Mouse (Mus musculus) intestine, postnatal 0 days (tissue): ENCODE data around the gene Olfr229. TPM values are rescaled to one million over a fixed set of nuclear protein-coding genes. Genes with fewer than 3 reads are reported as not detected.
"Not testable (repeated sequence)": the region's sequence is repeated elsewhere in the genome, so short reads cannot be mapped to it uniquely, and the experiment has no call there.

Experiments used
- ATAC-seq: fragments of 200-750 bp; cut with Nextera tagmentation; 2 replicates; pipeline ENCODE4 v1.8.0; 2017; ENCODE audit warnings: mild to moderate bottlenecking, moderate TSS enrichment, moderate library complexity
- H3K27ac ChIP-seq: fragments of 300-500 bp; sonication (generic); 2 replicates; pipeline ENCODE4 v1.5.1; 2014; ENCODE audit warnings: mild to moderate bottlenecking, low read depth, low read length, moderate library complexity
- H3K27me3 ChIP-seq: fragments of 300-500 bp; sonication (generic); replicated peaks from 2 replicates; pipeline ENCODE4 v1.6.1; 2014; ENCODE audit warnings: low read length, mixed read lengths; ENCODE audit not compliant: control insufficient read depth, insufficient read depth
- H3K36me3 ChIP-seq: fragments of 300-500 bp; sonication (generic); 2 replicates; pipeline ENCODE4 v1.6.1; 2014; ENCODE audit warnings: mild to moderate bottlenecking, moderate library complexity; ENCODE audit not compliant: control insufficient read depth, insufficient read depth
- H3K4me1 ChIP-seq: fragments of 300-500 bp; sonication (generic); replicated peaks from 2 replicates; pipeline ENCODE4 v1.6.1; 2014; ENCODE audit warnings: antibody characterized with exemption, low read length, mixed read lengths; ENCODE audit not compliant: control insufficient read depth, insufficient read depth
- H3K4me2 ChIP-seq: fragments of 300-500 bp; sonication (generic); replicated peaks from 2 replicates; pipeline ENCODE4 v1.6.1; 2014; ENCODE audit warnings: low read depth, mild to moderate bottlenecking, moderate library complexity
- H3K4me3 ChIP-seq: fragments of 300-500 bp; sonication (generic); 2 replicates; pipeline ENCODE4 v1.5.1; 2014; ENCODE audit warnings: low read depth, low read length
- H3K9ac ChIP-seq: fragments of 300-500 bp; sonication (generic); 2 replicates; pipeline ENCODE4 v1.6.1; 2014; ENCODE audit warnings: mild to moderate bottlenecking, low read depth, low read length
- H3K9me3 ChIP-seq: fragments of 300-500 bp; sonication (generic); 2 replicates; pipeline ENCODE4 v1.6.1; 2016; ENCODE audit warnings: mixed run types; ENCODE audit not compliant: control insufficient read depth
- CTCF ChIP-seq: sonication (generic); IDR thresholded peaks from 2 replicates; pipeline ENCODE4 v1.5.1; 2016; ENCODE audit warnings: low read depth, mild to moderate bottlenecking, control low read depth, antibody characterized with exemption, moderate library complexity
- WGBS: fragments of 180-500 bp; shearing (Covaris S2); extraction: QIAGEN DNeasy Blood & Tissue Kit; methylation state at CpG from one replicate; pipeline ENCODE4 v1.1.7; 2014; 5-methylcytosine and 5-hydroxymethylcytosine counted together
- polyA plus RNA-seq: library from polyadenylated mRNA; unstranded; fragments of >200 nt; fragmentation: Nextera tagmentation; extraction: Ambion mirVana; gene quantifications from 2 replicates; pipeline ENCODE4 v1.2.1, GENCODE M21; 2015

Gene Olfr229
- polyA plus RNA-seq, 1 experiment from 2014 or later = not detected

DNA sequence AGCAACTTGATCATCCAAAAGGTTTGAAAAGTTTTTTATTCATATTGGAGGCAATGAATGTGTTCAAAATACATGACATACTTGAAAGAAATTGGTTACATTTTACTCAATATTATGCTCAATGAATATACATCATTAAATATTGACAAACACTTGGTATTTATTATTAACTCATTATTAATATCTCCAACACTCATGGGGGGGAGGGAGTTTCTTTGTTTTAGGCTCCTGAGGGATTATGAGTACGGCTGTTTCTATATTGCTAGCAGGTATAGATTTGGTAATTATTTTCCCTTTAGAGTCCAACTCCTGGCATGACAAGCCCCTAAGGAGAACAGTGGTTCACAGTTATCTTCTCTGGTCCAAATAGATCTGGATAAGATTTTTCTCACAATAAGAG, 30.1 kb downstream of the Olfr229 start, which contains the start of gene Olfr974:
Gene Olfr974, plus strand, starts transcription at position 301 of the 400 bp plus-strand sequence.
- Histone ChIP-seq H3K4me1 (no peaks in the 10 kb centered on the region), H3K27me3 (no peaks in the 10 kb centered on the region), H3K4me3 (no peak within 1 kb of the TSS), H3K27ac (no peak within 1 kb of the TSS), H3K4me2 (no peak within 1 kb of the TSS), H3K9me3 (no peaks in the 10 kb centered on the region), H3K9ac (no peak within 1 kb of the TSS), H3K36me3 (no peaks in the 10 kb centered on the region)
- TF ChIP-seq CTCF = no peak
- WGBS = 80% methylated on average over 1 of the region's 1 CpGs
- no peak for ATAC-seq

DNA sequence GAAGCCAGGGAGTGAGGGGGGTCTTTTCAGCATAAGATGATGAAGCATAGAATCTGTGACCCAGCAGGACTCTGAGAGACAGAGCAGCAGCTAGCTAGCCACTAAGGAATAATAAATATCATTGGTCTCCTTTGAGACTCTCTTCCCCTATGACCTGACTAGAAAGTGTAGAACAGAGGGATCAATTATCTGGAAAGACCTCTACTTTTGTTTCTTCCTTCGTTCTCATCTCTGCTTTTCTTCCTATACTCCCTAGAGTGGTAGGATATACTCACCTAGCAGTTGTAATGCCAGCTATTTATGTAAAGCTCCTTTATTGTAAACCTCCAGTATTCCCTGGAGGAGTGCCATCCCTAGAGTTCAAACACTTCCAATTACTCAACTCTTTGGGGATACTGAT, 44.8 kb downstream of the Olfr229 start, which contains the start of gene Olfr975:
Gene Olfr975, minus strand, starts transcription at position 101 of the 400 bp plus-strand sequence.
- H3K36me3 ChIP-seq = no peaks in the 10 kb centered on the region
- ATAC-seq = no peak
- H3K4me1 ChIP-seq = no peaks in the 10 kb centered on the region
- no peak within 1 kb of the TSS for H3K4me2 ChIP-seq
- H3K9ac ChIP-seq = no peak within 1 kb of the TSS
- 66% methylated on average over 1 of the region's 1 CpGs for WGBS
- H3K4me3 ChIP-seq = no peak within 1 kb of the TSS
- H3K9me3 ChIP-seq = no peaks in the 10 kb centered on the region
- no peak for TF ChIP-seq CTCF
- H3K27ac ChIP-seq = no peak within 1 kb of the TSS
- no peaks in the 10 kb centered on the region for H3K27me3 ChIP-seq

DNA sequence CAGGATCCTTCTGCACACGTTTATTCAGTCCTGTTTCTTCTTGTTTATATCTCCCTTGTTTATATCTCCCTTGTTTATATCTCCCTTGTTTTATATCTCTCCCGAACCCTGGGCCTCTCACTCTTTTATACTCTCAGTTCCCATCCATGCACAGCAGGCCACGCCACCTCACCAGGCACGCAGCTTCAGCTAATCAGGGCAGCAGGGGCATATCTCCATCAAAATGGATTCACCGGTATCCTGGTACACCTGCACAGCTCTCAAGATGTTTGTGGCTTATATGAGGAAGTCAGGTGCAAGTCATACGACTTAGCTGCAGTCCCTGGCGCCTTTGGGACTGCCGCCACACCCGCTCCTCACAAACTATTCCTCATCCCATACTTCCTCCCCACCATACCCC, 53.9 kb downstream of the Olfr229 start, which contains the start of gene Olfr976:
Gene Olfr976, minus strand, starts transcription at position 101 of the 400 bp plus-strand sequence.
- 68% methylated on average over 6 of the region's 9 CpGs for WGBS
- H3K36me3 ChIP-seq, ATAC-seq: not testable (repeated sequence)

More for the DNA sequence above, 53.9 kb downstream of the Olfr229 start, which contains the start of gene Olfr976:
- H3K9ac ChIP-seq, H3K27me3 ChIP-seq, H3K4me2 ChIP-seq, H3K27ac ChIP-seq, H3K4me3 ChIP-seq, H3K9me3 ChIP-seq, H3K4me1 ChIP-seq: not testable (repeated sequence)

Other genes with a start within 250 kb of the Olfr229 start
- not detected in 2 replicates for gene Olfr963, start 240.1 kb upstream of the Olfr229 start, polyA plus RNA-seq
- gene Olfr149, start 200.2 kb upstream of the Olfr229 start, polyA plus RNA-seq = not detected in 2 replicates
- gene Olfr965, start 196.0 kb upstream of the Olfr229 start, polyA plus RNA-seq = not detected in 2 replicates
- not detected in 2 replicates for gene Olfr150, start 176.4 kb upstream of the Olfr229 start, polyA plus RNA-seq
- not detected in 2 replicates for gene Olfr967, start 161.1 kb upstream of the Olfr229 start, polyA plus RNA-seq
- not detected in 2 replicates for gene Olfr968, start 124.1 kb upstream of the Olfr229 start, polyA plus RNA-seq
- not detected in 2 replicates for gene Olfr969, start 116.4 kb upstream of the Olfr229 start, polyA plus RNA-seq
- gene Olfr970, start 98.5 kb upstream of the Olfr229 start, polyA plus RNA-seq = not detected in 2 replicates
- not detected in 2 replicates for gene Olfr971, start 70.5 kb upstream of the Olfr229 start, polyA plus RNA-seq
- not detected in 2 replicates for gene Olfr972, start 40.9 kb upstream of the Olfr229 start, polyA plus RNA-seq
- not detected in 2 replicates for gene Olfr974, start 30.2 kb downstream of the Olfr229 start, polyA plus RNA-seq
- gene Olfr975, start 44.7 kb downstream of the Olfr229 start, polyA plus RNA-seq = not detected in 2 replicates
- gene Olfr976, start 53.8 kb downstream of the Olfr229 start, polyA plus RNA-seq = not detected in 2 replicates
- gene Olfr978, start 84.8 kb downstream of the Olfr229 start, polyA plus RNA-seq = not detected in 2 replicates
- gene Olfr979, start 96.1 kb downstream of the Olfr229 start, polyA plus RNA-seq = not detected in 2 replicates
- not detected in 2 replicates for gene Olfr980, start 102.2 kb downstream of the Olfr229 start, polyA plus RNA-seq
- not detected in 2 replicates for gene Olfr981, start 114.1 kb downstream of the Olfr229 start, polyA plus RNA-seq
- gene Olfr982, start 166.5 kb downstream of the Olfr229 start, polyA plus RNA-seq = not detected in 2 replicates
- gene Olfr983, start 186.3 kb downstream of the Olfr229 start, polyA plus RNA-seq = not detected in 2 replicates
- not detected in 2 replicates for gene Olfr984, start 206.9 kb downstream of the Olfr229 start, polyA plus RNA-seq
- not detected in 2 replicates for gene Olfr985, start 222.8 kb downstream of the Olfr229 start, polyA plus RNA-seq
- gene Tmem225, start 240.8 kb downstream of the Olfr229 start, polyA plus RNA-seq = not detected in 2 replicates